Mouse (Mus musculus) CH12.LX (cell line): ENCODE measurements around the gene Camta1. TPM values are rescaled to one million over a fixed set of nuclear protein-coding genes. Genes with fewer than 3 reads are reported as not detected.

Experiments used
- DNase-seq: peaks from one replicate; pipeline ENCODE4 v3.0.0-alpha.2; 2013; ENCODE audit errors: extremely low read depth
- H3K27ac ChIP-seq: 2 replicates; pipeline ENCODE4 v1.5.1; 2012; ENCODE audit warnings: low read depth, mild to moderate bottlenecking, control low read depth, moderate library complexity; ENCODE audit not compliant: insufficient read depth
- H3K27me3 ChIP-seq: replicated peaks from 2 replicates; pipeline ENCODE3; 2012; ENCODE audit warnings: inconsistent platforms
- H3K36me3 ChIP-seq, 2 experiments: replicated peaks in 1 of 2; 2 replicates each; pipeline versions ENCODE3 to v1.6.1; 2012; ENCODE audit warnings: inconsistent platforms in 1 of 2, low read length in 1 of 2, mild to moderate bottlenecking in 1 of 2, mixed read lengths in 1 of 2, moderate library complexity in 1 of 2; ENCODE audit not compliant: control insufficient read depth in 1 of 2, insufficient read depth in 1 of 2
- H3K4me1 ChIP-seq, 2 experiments: 2 replicates each; pipeline ENCODE4 v1.6.1; 2012; ENCODE audit warnings: inconsistent platforms in 1 of 2, moderate library complexity in 1 of 2; ENCODE audit not compliant: insufficient read depth in 2 of 2, control insufficient read depth in 1 of 2
- H3K4me2 ChIP-seq: 2 replicates; pipeline ENCODE4 v1.6.1; 2012; ENCODE audit warnings: low read depth, mild to moderate bottlenecking, control low read depth; ENCODE audit not compliant: poor library complexity, insufficient read depth, severe bottlenecking
- H3K4me3 ChIP-seq, 3 experiments: fragments of 150-350 bp in 1 of 3; sonication (generic) in 1 of 3; replicated peaks in 1 of 3; 2 replicates each; pipeline versions ENCODE3 to v1.5.1; 2011 to 2012; ENCODE audit warnings: low read depth in 2 of 3, low read length in 2 of 3, mild to moderate bottlenecking in 2 of 3, moderate library complexity in 2 of 3, control low read depth in 1 of 3, improper control_type of control experiment in 1 of 3, inconsistent platforms in 1 of 3, mixed read lengths in 1 of 3; ENCODE audit not compliant: poor library complexity in 1 of 3
- H3K79me2 ChIP-seq: replicated peaks from 2 replicates; pipeline ENCODE4 v1.6.1; 2012; ENCODE audit warnings: mild to moderate bottlenecking, moderate library complexity; ENCODE audit not compliant: control insufficient read depth, poor library complexity, insufficient read depth, severe bottlenecking; ENCODE audit errors: extremely low read depth
- H3K9ac ChIP-seq: 2 replicates; pipeline ENCODE4 v1.6.1; 2012; ENCODE audit warnings: low read depth, mild to moderate bottlenecking, control low read depth, moderate library complexity; ENCODE audit not compliant: insufficient read depth
- H3K9me3 ChIP-seq: replicated peaks from 2 replicates; pipeline ENCODE3; 2012; ENCODE audit warnings: low read length, inconsistent platforms, mixed read lengths
- BHLHE40 ChIP-seq: IDR thresholded peaks from 2 replicates; pipeline ENCODE4 v1.6.1; 2011; ENCODE audit warnings: mild to moderate bottlenecking, low read depth, low read length, improper control_type of control experiment
- CHD2 ChIP-seq: IDR thresholded peaks from 2 replicates; pipeline ENCODE4 v1.6.1; 2011; ENCODE audit warnings: low read length, improper control_type of control experiment
- CTCF ChIP-seq, 2 experiments: IDR thresholded peaks in 1 of 2; conservative IDR thresholded peaks in 1 of 2; 2 replicates each; pipeline ENCODE4 v1.5.1; 2011 to 2012; ENCODE audit warnings: low read depth in 2 of 2, low read length in 2 of 2, improper control_type of control experiment in 1 of 2, inconsistent platforms in 1 of 2, mild to moderate bottlenecking in 1 of 2, moderate library complexity in 1 of 2
- E2F4 ChIP-seq: IDR thresholded peaks from 2 replicates; pipeline ENCODE4 v1.6.1; 2011; ENCODE audit warnings: low read depth, low read length, improper control_type of control experiment; ENCODE audit not compliant: insufficient replicate concordance
- ELF1 ChIP-seq: IDR thresholded peaks from 2 replicates; pipeline ENCODE4 v1.6.1; 2014; ENCODE audit warnings: low read depth, mild to moderate bottlenecking, inconsistent platforms, low read length, improper control_type of control experiment
- ETS1 ChIP-seq: conservative IDR thresholded peaks from 2 replicates; pipeline ENCODE4 v1.6.1; 2012; ENCODE audit warnings: low read depth, mild to moderate bottlenecking, inconsistent platforms, low read length, improper control_type of control experiment, moderate library complexity
- MAX ChIP-seq: IDR thresholded peaks from 2 replicates; pipeline ENCODE4 v1.6.1; 2011; ENCODE audit warnings: low read length, improper control_type of control experiment
- MAZ ChIP-seq: IDR thresholded peaks from 2 replicates; pipeline ENCODE4 v1.6.1; 2012; ENCODE audit warnings: low read depth, mild to moderate bottlenecking, inconsistent platforms, low read length, improper control_type of control experiment, moderate library complexity
- PAX5 ChIP-seq: IDR thresholded peaks from 2 replicates; pipeline ENCODE4 v1.6.1; 2012; ENCODE audit warnings: low read length, inconsistent platforms, mixed read lengths
- POLR2A ChIP-seq: IDR thresholded peaks from 2 replicates; pipeline ENCODE4 v1.6.1; 2011; ENCODE audit warnings: low read depth, mild to moderate bottlenecking, improper control_type of control experiment, low read length
- POLR2AphosphoS2 ChIP-seq: IDR thresholded peaks from 2 replicates; pipeline ENCODE4 v1.6.1; 2011; ENCODE audit warnings: low read depth, low read length, improper control_type of control experiment
- TBP ChIP-seq: conservative IDR thresholded peaks from 2 replicates; pipeline ENCODE4 v1.6.1; 2011; ENCODE audit warnings: low read depth, low read length, improper control_type of control experiment
- TCF12 ChIP-seq: IDR thresholded peaks from 2 replicates; pipeline ENCODE4 v1.6.1; 2014; ENCODE audit warnings: low read depth, mild to moderate bottlenecking, inconsistent platforms, low read length, improper control_type of control experiment
- USF2 ChIP-seq: conservative IDR thresholded peaks from 2 replicates; pipeline ENCODE4 v1.6.1; 2011; ENCODE audit warnings: low read depth, low read length, improper control_type of control experiment
- dilution Hi-C: fragments of 300-500 bp; cut with MboI; formaldehyde crosslinking; loops from 2 replicates; pipeline ENCODE4 v1.14.3; 2020; ENCODE audit warnings: low sequenced_read_pairs; ENCODE audit not compliant: extremely low pct_unique_long_range_greater_than_20kb, extremely low pct_ligation_motif_present
- in situ Hi-C: fragments of 300-500 bp; cut with MboI; formaldehyde crosslinking; loops from 3 replicates; pipeline ENCODE4 v1.14.3; 2019; ENCODE audit warnings: low sequenced_read_pairs, low pct_ligation_motif_present, low pct_unique_long_range_greater_than_20kb, mixed read lengths
- polyA plus RNA-seq: library from polyadenylated mRNA; unstranded; fragments of >175 nt; gene quantifications from 2 replicates; pipeline ENCODE4 v1.2.1, GENCODE M21; 2012; ENCODE audit warnings: low read depth; ENCODE audit not compliant: insufficient read length
- total RNA-seq, 2 experiments: library from RNA; depleted of rRNA; stranded (reverse); fragments of 300-350 nt in 1 of 2; fragments of >200 nt in 1 of 2; gene quantifications; 2 replicates each; pipeline ENCODE4 v1.2.3; 2012 to 2014

The Camta1 gene
- total and polyA plus RNA-seq, 3 experiments, result 9.9 to 32.5 (median 15.3) TPM

- Histone ChIP-seq H3K4me2 (no peak overlapping the region), H3K9me3 (peaks cover 94% of the 10 kb centered on the region), H3K9ac (no peak overlapping the region), H3K79me2 (no peaks in the 10 kb centered on the region), H3K4me1 (no peaks in the 10 kb centered on the region), H3K4me3 (no peak overlapping the region), H3K27me3 (no peaks in the 10 kb centered on the region), H3K36me3 (no peaks in the 10 kb centered on the region), H3K27ac (no peak overlapping the region)
- in situ Hi-C loops (no loop called here), dilution Hi-C loops (no loop called here)
- no peak for TF ChIP-seq TBP
- no peak for TF ChIP-seq CTCF (conservative IDR thresholded peaks at IDR 0.05 in 1 of 2, IDR thresholded peaks at IDR 0.05 in 1 of 2; ENCODE audit: low read depth in 2 of 2, low read length in 2 of 2)
- no peak for TF ChIP-seq MAX
- TF ChIP-seq PAX5, result no peak
- no peak for TF ChIP-seq POLR2AphosphoS2
- TF ChIP-seq USF2, result no peak
- no peak for TF ChIP-seq TCF12
- no peak for DNase-seq
Measured at GRCm38 (mm10) chr4:151234981-151235380, 626.7 kb downstream of the Camta1 start.

GRCm38 (mm10) chr4:151232028-151232427 lies 629.6 kb downstream of the Camta1 start:
- no peak overlapping the region for H3K4me3 ChIP-seq
- H3K27me3 ChIP-seq, result no peaks in the 10 kb centered on the region
- no peak for TF ChIP-seq ETS1
- TF ChIP-seq MAZ, result no peak
- TF ChIP-seq ELF1, result no peak
- no peak for TF ChIP-seq CHD2
- no peak for TF ChIP-seq BHLHE40
- no peak for TF ChIP-seq E2F4
- TF ChIP-seq, all 38 proteins: peak for 0
- Histone ChIP-seq H3K79me2 (no peaks in the 10 kb centered on the region), H3K4me2 (no peak overlapping the region), H3K9ac (no peak overlapping the region), H3K9me3 (peaks cover 93% of the 10 kb centered on the region), H3K27ac (no peak overlapping the region), H3K4me1 (no peaks in the 10 kb centered on the region), H3K36me3 (no peaks in the 10 kb centered on the region)
- dilution Hi-C loops (no loop called here), in situ Hi-C loops (no loop called here)
- DNase-seq, result no peak

GRCm38 (mm10) chr4:151229073-151229472 lies 632.6 kb downstream of the Camta1 start:
- Histone ChIP-seq H3K4me2 (no peak overlapping the region), H3K9ac (no peak overlapping the region), H3K36me3 (no peaks in the 10 kb centered on the region), H3K4me3 (no peak overlapping the region), H3K79me2 (no peaks in the 10 kb centered on the region), H3K9me3 (peaks cover 97% of the 10 kb centered on the region), H3K4me1 (no peaks in the 10 kb centered on the region), H3K27me3 (no peaks in the 10 kb centered on the region)
- DNase-seq, result no peak
- dilution Hi-C loops, result no loop called here
- TF ChIP-seq BHLHE40 (no peak), POLR2A (no peak), CHD2 (no peak)
- TF ChIP-seq, all 38 proteins: peak for 0
- no peak overlapping the region for H3K27ac ChIP-seq
- in situ Hi-C loops, result no loop called here
